Mouse (Mus musculus) megakaryocyte, embryonic 14.5 days (primary cell): ENCODE data around the gene Gm5142.

Source experiments
- FLI1 ChIP-seq: IDR thresholded peaks from 2 replicates; pipeline ENCODE4 v1.6.1; 2012; ENCODE audit warnings: low read length, inconsistent platforms, mixed read lengths
- GATA1 ChIP-seq: IDR thresholded peaks from 3 replicates; pipeline ENCODE4 v1.6.1; 2012; ENCODE audit warnings: mixed read lengths, low read length, inconsistent platforms, borderline replicate concordance

DNA sequence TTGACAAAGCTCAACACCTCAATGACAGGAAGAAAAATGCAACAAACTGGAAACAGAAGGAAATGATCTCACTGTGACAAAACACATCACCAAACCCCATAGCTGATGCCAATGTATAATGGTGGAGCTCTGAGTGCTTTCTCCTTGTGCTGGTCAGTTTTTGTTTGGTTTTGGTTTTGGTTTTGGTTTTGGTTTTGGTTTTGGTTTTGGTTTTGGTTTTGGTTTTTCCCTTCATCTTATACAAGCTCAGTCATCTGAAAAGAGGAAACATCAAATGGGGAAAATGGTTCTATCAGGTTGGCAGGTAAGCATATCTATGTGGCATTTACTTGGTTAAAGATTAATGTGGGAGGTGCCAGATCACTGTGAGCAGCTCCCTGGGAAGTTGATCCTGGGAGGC is 7.0 kb upstream of the Gm5142 start:
- TF ChIP-seq GATA1 (no peak), FLI1 (no peak)
